Comparison of ENCODE assay signal across 8 mouse cellular contexts in the genomic region with DNA sequence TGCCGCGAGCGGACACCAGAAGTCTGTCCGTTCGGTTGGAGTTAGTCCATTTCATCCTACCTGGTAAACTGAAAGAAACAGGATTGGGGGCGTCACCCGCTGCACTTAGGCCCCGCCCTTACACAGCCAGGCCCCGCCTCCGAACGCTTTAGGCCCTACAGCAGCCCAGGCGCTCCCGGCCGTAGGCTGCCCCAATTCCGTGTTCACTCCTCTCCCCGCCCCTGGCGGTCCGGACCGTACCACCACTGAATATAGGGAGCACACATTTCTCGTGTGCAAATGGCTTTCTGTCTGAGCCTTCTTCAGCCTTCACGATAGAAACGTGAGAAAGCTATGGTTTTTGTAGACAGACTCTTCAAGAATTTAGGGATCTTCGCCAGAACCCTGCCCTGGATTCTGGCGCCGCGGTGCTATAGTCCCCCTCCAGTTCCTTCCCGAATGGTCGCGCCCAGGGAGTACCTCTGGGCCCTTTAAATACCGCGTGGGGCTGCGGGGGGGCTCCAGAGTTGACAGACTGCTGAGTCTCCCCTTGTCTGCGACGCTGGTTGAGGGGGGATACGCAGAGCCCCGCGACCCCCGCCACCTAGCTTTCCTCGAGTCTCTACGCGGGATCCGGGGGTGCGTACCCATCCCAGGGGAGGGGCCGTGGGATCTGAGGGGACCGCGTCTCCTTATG. TPM values are rescaled to one million over a fixed set of nuclear protein-coding genes. Genes with fewer than 3 reads are reported as not detected.
DNase-seq lines count a peak whose midpoint lies in the region; ATAC-seq and TF ChIP-seq lines count a peak whose summit lies in the region.

A gene (plus strand): TSS at position 232 of the 676 bp plus-strand sequence.

- H3K4me2 ChIP-seq in forebrain, postnatal 0 days (ENCODE audit: low read depth) = peak within 1 kb of the TSS; percentile 82
- H3K4me2 ChIP-seq in lung, embryonic 15.5 days = peak within 1 kb of the TSS; percentile 95

- no peak for TF ChIP-seq CTCF in MEL (IDR thresholded peaks at IDR 0.05 in 2 of 3, conservative IDR thresholded peaks at IDR 0.05 in 1 of 3; ENCODE audit: control insufficient read depth in 1 of 3, insufficient read depth in 1 of 3, low read depth in 2 of 3, low read length in 3 of 3, poor library complexity in 1 of 3, severe bottlenecking in 1 of 3)
- TF ChIP-seq CTCF in cerebellum, adult 2 months (IDR thresholded peaks at IDR 0.05; ENCODE audit: borderline replicate concordance, insufficient read depth, low read depth, low read length) = no peak
- TF ChIP-seq CTCF in forebrain, postnatal 0 days (IDR thresholded peaks at IDR 0.05; ENCODE audit: low read depth) = peak; percentile 45

- peak within 1 kb of the TSS; percentile 79 to 88 for H3K4me3 ChIP-seq in MEL (ENCODE audit: control insufficient read depth in 1 of 2, insufficient read depth in 1 of 2, low read depth in 2 of 2, low read length in 2 of 2)
- peak within 1 kb of the TSS; percentile 85 for H3K4me3 ChIP-seq in cerebellum, adult 2 months (replicated peaks; ENCODE audit: insufficient read depth, low read depth, low read length)
- H3K4me3 ChIP-seq in forebrain, postnatal 0 days (ENCODE audit: low read depth, low read length) = peak within 1 kb of the TSS; percentile 93
- peak within 1 kb of the TSS; percentile 81 for H3K4me3 ChIP-seq in lung, embryonic 15.5 days

- H3K9ac ChIP-seq in MEL (ENCODE audit: control insufficient read depth, low read depth, low read length, poor library complexity, severe bottlenecking) = peak within 1 kb of the TSS; percentile 72
- H3K9ac ChIP-seq in forebrain, postnatal 0 days = peak within 1 kb of the TSS; percentile 80
- peak within 1 kb of the TSS; percentile 45 for H3K9ac ChIP-seq in lung, embryonic 15.5 days

- no peaks in the 10 kb centered on the region for H3K27me3 ChIP-seq in MEL (ENCODE audit: control insufficient read depth in 1 of 2, insufficient read depth in 2 of 2, low read length in 2 of 2)
- H3K27me3 ChIP-seq in cerebellum, adult 2 months (ENCODE audit: control insufficient read depth, insufficient read depth, low read length) = no peaks in the 10 kb centered on the region
- no peaks in the 10 kb centered on the region for H3K27me3 ChIP-seq in forebrain, postnatal 0 days (ENCODE audit: insufficient read depth, low read length)
- H3K27me3 ChIP-seq in lung, embryonic 15.5 days = no peaks in the 10 kb centered on the region

- peak; percentile 95 for DNase-seq in MEL (ENCODE audit: low read depth, low spot score)
- peak; percentile 95 to 97 for DNase-seq in cerebellum, adult 2 months
- DNase-seq in forebrain, postnatal 0 days = peak; percentile 97
- DNase-seq in heart, postnatal 4 days = peak; percentile 95
- peak; percentile 93 to 94 for DNase-seq in layer of hippocampus, adult 8-10 months (ENCODE audit: low spot score in 2 of 2)
- peak; percentile 91 for DNase-seq in ovary, adult 18-20 months (ENCODE audit: low spot score)
- peak; percentile 96 for DNase-seq in thymus, postnatal 0 days (ENCODE audit: low spot score)

- peak; percentile 98 for ATAC-seq in forebrain, postnatal 0 days
- peak; percentile 98 for ATAC-seq in lung, embryonic 15.5 days (ENCODE audit: borderline replicate concordance, extremely low read depth, low FRiP score, low TSS enrichment)

- no peaks in the 10 kb centered on the region; the same call in 1 of the 2 replicates for H3K79me2 ChIP-seq in MEL (ENCODE audit: control insufficient read depth, insufficient read depth, low read length, poor library complexity)

- 1% methylated on average over 46 of the region's 46 CpGs for WGBS in cerebellum, adult 2 months
- WGBS in forebrain, postnatal 0 days = 1% methylated on average over 46 of the region's 46 CpGs
- WGBS in lung, embryonic 15.5 days = under 1% methylated on average over 46 of the region's 46 CpGs

- H3K4me1 ChIP-seq in MEL (ENCODE audit: control insufficient read depth in 1 of 2, insufficient read depth in 2 of 2, low read length in 2 of 2) = peaks cover 15 to 32% of the 10 kb centered on the region in 2 experiments
- peaks cover 6% of the 10 kb centered on the region; the same call in 1 of the 2 replicates for H3K4me1 ChIP-seq in cerebellum, adult 2 months (ENCODE audit: control insufficient read depth, insufficient read depth, low read length)
- no peaks in the 10 kb centered on the region for H3K4me1 ChIP-seq in forebrain, postnatal 0 days (ENCODE audit: insufficient read depth)
- peaks cover 20% of the 10 kb centered on the region for H3K4me1 ChIP-seq in lung, embryonic 15.5 days

- TF ChIP-seq RAD21 in MEL (IDR thresholded peaks at IDR 0.05; ENCODE audit: low read depth, low read length) = no peak

- peak within 1 kb of the TSS; percentile 87 for H3K27ac ChIP-seq in MEL (ENCODE audit: control insufficient read depth, low read depth, low read length)
- peak within 1 kb of the TSS; percentile 94 for H3K27ac ChIP-seq in cerebellum, adult 2 months (ENCODE audit: insufficient read depth, low read length)
- H3K27ac ChIP-seq in forebrain, postnatal 0 days (ENCODE audit: low read depth, low read length) = peak within 1 kb of the TSS; percentile 58
- H3K27ac ChIP-seq in lung, embryonic 15.5 days = peak within 1 kb of the TSS; percentile 76

- TF ChIP-seq POLR2A in MEL (IDR thresholded peaks at IDR 0.05; ENCODE audit: control insufficient read depth in 1 of 2, insufficient read depth in 1 of 2, low read depth in 1 of 2, low read length in 2 of 2, poor library complexity in 1 of 2) = peak in 1 of 2 experiments; percentile 39; a peak in 1 of 4 replicates
- TF ChIP-seq POLR2A in cerebellum, adult 2 months (IDR thresholded peaks at IDR 0.05; ENCODE audit: borderline replicate concordance, insufficient read depth, low read length) = peak; percentile 55; the same call in 1 of the 2 replicates

- H3K36me3 ChIP-seq in MEL (ENCODE audit: control insufficient read depth in 1 of 2, insufficient read depth in 2 of 2, low read length in 2 of 2) = peaks cover 0 to 37% of the 10 kb centered on the region in 2 experiments; a peak in 2 of 4 replicates
- H3K36me3 ChIP-seq in forebrain, postnatal 0 days (ENCODE audit: insufficient read depth) = no peaks in the 10 kb centered on the region
- no peaks in the 10 kb centered on the region for H3K36me3 ChIP-seq in lung, embryonic 15.5 days

- no peak for TF ChIP-seq EP300 in MEL (IDR thresholded peaks at IDR 0.05; ENCODE audit: low read depth in 1 of 2, low read length in 2 of 2)

- no peaks in the 10 kb centered on the region for H3K9me3 ChIP-seq in MEL (replicated peaks; ENCODE audit: insufficient read depth, low read length)
- H3K9me3 ChIP-seq in forebrain, postnatal 0 days (ENCODE audit: low read length) = no peaks in the 10 kb centered on the region
- no peaks in the 10 kb centered on the region for H3K9me3 ChIP-seq in lung, embryonic 15.5 days

TF ChIP-seq in MEL, 35 proteins besides CTCF, POLR2A, EP300 and RAD21 (continues in another document):
- TF ChIP-seq ZNF384 (IDR thresholded peaks at IDR 0.05; ENCODE audit: low read depth, low read length) (no peak), USF2 (IDR thresholded peaks at IDR 0.05; ENCODE audit: borderline replicate concordance in 1 of 2, insufficient read depth in 1 of 2, low read depth in 1 of 2, low read length in 2 of 2) (no peak), POLR2AphosphoS2 (IDR thresholded peaks at IDR 0.05; ENCODE audit: low read length) (no peak), MYB (IDR thresholded peaks at IDR 0.05; ENCODE audit: low read depth, low read length) (no peak), ELF1 (IDR thresholded peaks at IDR 0.05; ENCODE audit: low read depth, low read length) (peak; percentile 56), MXI1 (IDR thresholded peaks at IDR 0.05; ENCODE audit: low read depth, low read length) (peak; percentile 86), SIN3A (IDR thresholded peaks at IDR 0.05; ENCODE audit: low read length) (peak; percentile 32), CHD1 (IDR thresholded peaks at IDR 0.05; ENCODE audit: low read depth, low read length) (peak; percentile 100), CHD2 (IDR thresholded peaks at IDR 0.05; ENCODE audit: low read length) (no peak), MYC (IDR thresholded peaks at IDR 0.05; ENCODE audit: low read depth, low read length) (0 out of 2 replicates have a peak, but pooled peaks have one; percentile 15), BHLHE40 (IDR thresholded peaks at IDR 0.05; ENCODE audit: borderline replicate concordance, low read depth, low read length) (no peak), NRF1 (IDR thresholded peaks at IDR 0.05; ENCODE audit: insufficient read depth, low read depth, low read length, poor library complexity, severe bottlenecking) (no peak), ZKSCAN1 (IDR thresholded peaks at IDR 0.05; ENCODE audit: low read depth, low read length) (no peak), E2F4 (IDR thresholded peaks at IDR 0.05; ENCODE audit: borderline replicate concordance, low read depth, low read length) (no peak), MAX (IDR thresholded peaks at IDR 0.05; ENCODE audit: low read length) (no peak; the same call in 1 of the 2 replicates), POLR2AphosphoS5 (IDR thresholded peaks at IDR 0.05; ENCODE audit: borderline replicate concordance, low read depth, low read length) (no peak), MAZ (IDR thresholded peaks at IDR 0.05; ENCODE audit: low read depth, low read length) (no peak; the same call in none of the 2 replicates), NELFE (IDR thresholded peaks at IDR 0.05; ENCODE audit: low read depth, low read length) (no peak), TAL1 (IDR thresholded peaks at IDR 0.05; ENCODE audit: low read length) (no peak), TCF12 (IDR thresholded peaks at IDR 0.05; ENCODE audit: low read depth, low read length) (no peak), HCFC1 (IDR thresholded peaks at IDR 0.05; ENCODE audit: low read depth, low read length) (peak; percentile 28; the same call in 1 of the 2 replicates), JUND (IDR thresholded peaks at IDR 0.05; ENCODE audit: low read depth, low read length) (no peak), MEF2A (IDR thresholded peaks at IDR 0.05; ENCODE audit: extremely low read depth, insufficient replicate concordance, low read depth, low read length, poor library complexity, severe bottlenecking) (no peak)

RNA-seq across cellular contexts. Expression of the gene that starts here (rescaled TPM):
- total RNA-seq in MEL (2012; rRNA removed) = 0.81 and 1.7 TPM in 2 replicates
- polyA plus RNA-seq in MEL (2012; ENCODE audit: insufficient read depth in 1 of 2, insufficient read length in 2 of 2, low read depth in 1 of 2, low replicate concordance in 2 of 2, missing spikeins in 1 of 2) = 1 to 10 TPM in 1 of 2 experiments, not detected in 1; 4.3 TPM
- polyA plus RNA-seq in cerebellum, adult 2 months (2012; rRNA removed) = 34.6 and 38.8 TPM in 2 replicates
- total RNA-seq in forebrain, postnatal 0 days (2014; rRNA removed) = 14.3 and 20.1 TPM in 2 replicates
- 21.6 and 24.9 TPM in 2 replicates for polyA plus RNA-seq in forebrain, postnatal 0 days (2015; fragmentation: Nextera tagmentation; extraction: Ambion mirVana)
- total RNA-seq in heart, postnatal 4 days (2021) = 10 to 100 TPM; 26.4 to 33.4 TPM
- total RNA-seq in layer of hippocampus, adult 8-10 months (2022) = 10 to 100 TPM; 22.0 to 31.3 (median 26.9) TPM
- 24.4 and 29.0 TPM in 2 replicates for polyA plus RNA-seq in lung, embryonic 15.5 days (2015; fragmentation: Nextera tagmentation; extraction: Ambion mirVana)
- 41.8 TPM in 2 replicates for polyA plus RNA-seq in thymus, postnatal 0 days (2015; fragmentation: Nextera tagmentation; extraction: Ambion mirVana)

Comparison
In these comparisons a context has a peak if more than half of its experiments do, and no peak if none do; other contexts are left out.
1. Peak in every context shown above with its lines: DNase-seq, ATAC-seq, H3K4me3 ChIP-seq and H3K27ac ChIP-seq.